Mouse (Mus musculus): ENCODE results near the gene Lin52. TPM values are rescaled to one million over a fixed set of nuclear protein-coding genes. Genes with fewer than 3 reads are reported as not detected.
A peak's percentile ranks its signal among the peaks of the same experiment; 100 is the strongest.

Lin52 gene
- polyA plus RNA-seq, 1 experiment from 2014 or later = 23.7 TPM

GRCm38 (mm10) chr12:84459845-84460244 lies 8.6 kb downstream of the Lin52 start:
- H3K27ac ChIP-seq (ENCODE audit: low read length) = no peak overlapping the region
- no peaks in the 10 kb centered on the region for H3K4me1 ChIP-seq (ENCODE audit: insufficient read depth, low read length)
- no peaks in the 10 kb centered on the region for H3K27me3 ChIP-seq (ENCODE audit: insufficient read depth, low read length)
- H3K4me2 ChIP-seq (replicated peaks; ENCODE audit: low read depth, low read length) = no peak overlapping the region
- H3K9me3 ChIP-seq (ENCODE audit: low read length) = 0 out of 2 replicates have a peak, but pooled peaks cover 4% of the 10 kb centered on the region
- ATAC-seq (ENCODE audit: low FRiP score, low TSS enrichment) = no peak
- H3K4me3 ChIP-seq (ENCODE audit: low read length) = no peak overlapping the region
- 70% methylated on average over 1 of the region's 1 CpGs for WGBS
- peaks cover 38% of the 10 kb centered on the region for H3K36me3 ChIP-seq (ENCODE audit: insufficient read depth, low read length)
- H3K9ac ChIP-seq (replicated peaks; ENCODE audit: low read length) = no peak overlapping the region

- 87% methylated on average over 5 of the region's 5 CpGs for WGBS
- no peak overlapping the region for H3K4me2 ChIP-seq (replicated peaks; ENCODE audit: low read depth, low read length)
- H3K4me3 ChIP-seq (ENCODE audit: low read length) = no peak overlapping the region
- ATAC-seq (ENCODE audit: low FRiP score, low TSS enrichment) = no peak
- H3K27ac ChIP-seq (ENCODE audit: low read length) = no peak overlapping the region
- H3K9ac ChIP-seq (replicated peaks; ENCODE audit: low read length) = no peak overlapping the region
- H3K27me3 ChIP-seq (ENCODE audit: insufficient read depth, low read length) = no peaks in the 10 kb centered on the region
- H3K36me3 ChIP-seq (ENCODE audit: insufficient read depth, low read length) = peaks cover 39% of the 10 kb centered on the region
- 0 out of 2 replicates have a peak, but pooled peaks cover 4% of the 10 kb centered on the region for H3K9me3 ChIP-seq (ENCODE audit: low read length)
- no peaks in the 10 kb centered on the region for H3K4me1 ChIP-seq (ENCODE audit: insufficient read depth, low read length)
Measured at GRCm38 (mm10) chr12:84461416-84461815, 10.2 kb downstream of the Lin52 start.

GRCm38 (mm10) chr12:84462856-84463255 lies 11.6 kb downstream of the Lin52 start:
- 91% methylated on average over 3 of the region's 3 CpGs for WGBS
- H3K9me3 ChIP-seq (ENCODE audit: low read length) = 0 out of 2 replicates have a peak, but pooled peaks cover 4% of the 10 kb centered on the region
- no peak overlapping the region for H3K4me2 ChIP-seq (replicated peaks; ENCODE audit: low read depth, low read length)
- H3K4me1 ChIP-seq (ENCODE audit: insufficient read depth, low read length) = no peaks in the 10 kb centered on the region
- H3K36me3 ChIP-seq (ENCODE audit: insufficient read depth, low read length) = peaks cover 34% of the 10 kb centered on the region
- H3K27ac ChIP-seq (ENCODE audit: low read length) = no peak overlapping the region
- H3K27me3 ChIP-seq (ENCODE audit: insufficient read depth, low read length) = no peaks in the 10 kb centered on the region
- no peak for ATAC-seq (ENCODE audit: low FRiP score, low TSS enrichment)
- H3K4me3 ChIP-seq (ENCODE audit: low read length) = no peak overlapping the region
- no peak overlapping the region for H3K9ac ChIP-seq (replicated peaks; ENCODE audit: low read length)

GRCm38 (mm10) chr12:84468701-84469100 lies 17.5 kb downstream of the Lin52 start:
- Histone ChIP-seq H3K4me3 (ENCODE audit: low read length) (no peak overlapping the region), H3K27ac (ENCODE audit: low read length) (no peak overlapping the region), H3K4me1 (ENCODE audit: insufficient read depth, low read length) (no peaks in the 10 kb centered on the region), H3K36me3 (ENCODE audit: insufficient read depth, low read length) (peaks cover 9% of the 10 kb centered on the region; the same call in 1 of the 2 replicates), H3K4me2 (replicated peaks; ENCODE audit: low read depth, low read length) (no peak overlapping the region), H3K27me3 (ENCODE audit: insufficient read depth, low read length) (no peaks in the 10 kb centered on the region), H3K9me3 (ENCODE audit: low read length) (no peaks in the 10 kb centered on the region), H3K9ac (replicated peaks; ENCODE audit: low read length) (no peak overlapping the region)
- 3% methylated on average over 1 of the region's 1 CpGs for WGBS
- no peak for ATAC-seq (ENCODE audit: low FRiP score, low TSS enrichment)

GRCm38 (mm10) chr12:84478937-84479336 lies 27.7 kb downstream of the Lin52 start:
- H3K4me3 ChIP-seq (ENCODE audit: low read length) = no peak overlapping the region
- H3K27me3 ChIP-seq (ENCODE audit: insufficient read depth, low read length) = no peaks in the 10 kb centered on the region
- H3K36me3 ChIP-seq (ENCODE audit: insufficient read depth, low read length) = 0 out of 2 replicates have a peak, but pooled peaks cover 6% of the 10 kb centered on the region
- H3K27ac ChIP-seq (ENCODE audit: low read length) = no peak overlapping the region
- no peak for ATAC-seq (ENCODE audit: low FRiP score, low TSS enrichment)
- H3K4me1 ChIP-seq (ENCODE audit: insufficient read depth, low read length) = peaks cover 4% of the 10 kb centered on the region
- no peak overlapping the region for H3K9ac ChIP-seq (replicated peaks; ENCODE audit: low read length)
- WGBS = 74% methylated on average over 7 of the region's 7 CpGs
- no peak overlapping the region for H3K4me2 ChIP-seq (replicated peaks; ENCODE audit: low read depth, low read length)
- H3K9me3 ChIP-seq (ENCODE audit: low read length) = no peaks in the 10 kb centered on the region

GRCm38 (mm10) chr12:84481251-84481650 lies 30.0 kb downstream of the Lin52 start:
- H3K27ac ChIP-seq (ENCODE audit: low read length) = no peak overlapping the region
- H3K4me2 ChIP-seq (replicated peaks; ENCODE audit: low read depth, low read length) = no peak overlapping the region
- no peak for ATAC-seq (ENCODE audit: low FRiP score, low TSS enrichment)
- H3K9me3 ChIP-seq (ENCODE audit: low read length) = no peaks in the 10 kb centered on the region
- 0 out of 2 replicates have a peak, but pooled peaks cover 2% of the 10 kb centered on the region for H3K36me3 ChIP-seq (ENCODE audit: insufficient read depth, low read length)
- H3K9ac ChIP-seq (replicated peaks; ENCODE audit: low read length) = no peak overlapping the region
- no peak overlapping the region for H3K4me3 ChIP-seq (ENCODE audit: low read length)
- 26% methylated on average over 2 of the region's 2 CpGs for WGBS
- H3K27me3 ChIP-seq (ENCODE audit: insufficient read depth, low read length) = no peaks in the 10 kb centered on the region
- peaks cover 4% of the 10 kb centered on the region for H3K4me1 ChIP-seq (ENCODE audit: insufficient read depth, low read length)

GRCm38 (mm10) chr12:84482778-84483585 lies 31.8 kb downstream of the Lin52 start:
- WGBS = 38% methylated on average over 14 of the region's 14 CpGs
- H3K9ac ChIP-seq (replicated peaks; ENCODE audit: low read length) = no peak overlapping the region
- peaks cover 12% of the 10 kb centered on the region for H3K4me1 ChIP-seq (ENCODE audit: insufficient read depth, low read length)
- ATAC-seq (ENCODE audit: low FRiP score, low TSS enrichment) = peak; percentile 35; the same call in 1 of the 2 replicates
- H3K4me3 ChIP-seq (ENCODE audit: low read length) = no peak overlapping the region
- H3K4me2 ChIP-seq (replicated peaks; ENCODE audit: low read depth, low read length) = no peak overlapping the region
- 0 out of 2 replicates have a peak, but pooled peaks cover 2% of the 10 kb centered on the region for H3K36me3 ChIP-seq (ENCODE audit: insufficient read depth, low read length)
- H3K9me3 ChIP-seq (ENCODE audit: low read length) = no peaks in the 10 kb centered on the region
- no peaks in the 10 kb centered on the region for H3K27me3 ChIP-seq (ENCODE audit: insufficient read depth, low read length)
- H3K27ac ChIP-seq (ENCODE audit: low read length) = no peak overlapping the region

- Histone ChIP-seq H3K4me3 (ENCODE audit: low read length) (no peak overlapping the region), H3K27ac (ENCODE audit: low read length) (no peak overlapping the region), H3K9me3 (ENCODE audit: low read length) (no peaks in the 10 kb centered on the region), H3K9ac (replicated peaks; ENCODE audit: low read length) (no peak overlapping the region), H3K4me1 (ENCODE audit: insufficient read depth, low read length) (peaks cover 12% of the 10 kb centered on the region), H3K36me3 (ENCODE audit: insufficient read depth, low read length) (no peaks in the 10 kb centered on the region), H3K4me2 (replicated peaks; ENCODE audit: low read depth, low read length) (no peak overlapping the region; the same call in 1 of the 2 replicates), H3K27me3 (ENCODE audit: insufficient read depth, low read length) (no peaks in the 10 kb centered on the region)
- WGBS = 21% methylated on average over 8 of the region's 8 CpGs
- ATAC-seq (ENCODE audit: low FRiP score, low TSS enrichment) = peak; percentile 61; the same call in 1 of the 2 replicates
Measured at GRCm38 (mm10) chr12:84487324-84488056, 36.3 kb downstream of the Lin52 start.

GRCm38 (mm10) chr12:84496795-84497194 lies 45.6 kb downstream of the Lin52 start:
- no peaks in the 10 kb centered on the region; the same call in 1 of the 2 replicates for H3K4me1 ChIP-seq (ENCODE audit: insufficient read depth, low read length)
- H3K9me3 ChIP-seq (ENCODE audit: low read length) = no peaks in the 10 kb centered on the region
- H3K4me3 ChIP-seq (ENCODE audit: low read length) = no peak overlapping the region
- H3K27ac ChIP-seq (ENCODE audit: low read length) = no peak overlapping the region
- no peaks in the 10 kb centered on the region for H3K27me3 ChIP-seq (ENCODE audit: insufficient read depth, low read length)
- no peak overlapping the region for H3K9ac ChIP-seq (replicated peaks; ENCODE audit: low read length)
- no peak overlapping the region for H3K4me2 ChIP-seq (replicated peaks; ENCODE audit: low read depth, low read length)
- ATAC-seq (ENCODE audit: low FRiP score, low TSS enrichment) = no peak
- 93% methylated on average over 1 of the region's 1 CpGs for WGBS
- no peaks in the 10 kb centered on the region for H3K36me3 ChIP-seq (ENCODE audit: insufficient read depth, low read length)
